Mouse (Mus musculus) cerebellum, adult 18-20 months (tissue): ENCODE data around the gene Cald1.
A peak's percentile ranks its signal among the peaks of the same experiment; 100 is the strongest.

ENCODE experiments used
- DNase-seq, 2 experiments: peaks; one replicate each; pipeline ENCODE4 v3.0.0; 2021

The Cald1 gene

DNA sequence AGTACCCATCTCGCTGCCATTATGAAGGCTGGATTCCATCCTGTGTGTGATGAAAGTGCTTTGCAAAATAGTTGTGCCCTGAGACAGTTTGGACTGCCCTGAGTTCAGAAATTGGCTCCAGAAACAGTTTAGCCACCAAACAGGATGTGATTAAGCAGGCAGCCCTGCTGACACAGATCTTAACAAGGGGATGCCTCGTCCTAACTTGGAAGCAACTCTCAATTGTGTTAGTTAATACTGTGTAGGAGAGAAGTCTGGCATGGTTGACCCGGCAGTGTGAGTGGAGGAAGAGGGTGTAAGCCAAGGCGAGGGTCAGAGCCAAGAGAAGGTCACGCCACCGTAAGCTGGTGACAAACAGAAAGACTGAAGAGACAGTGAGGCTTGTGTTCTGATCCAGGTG lies 123.4 kb downstream of the Cald1 start:
- DNase-seq: no peak

DNA sequence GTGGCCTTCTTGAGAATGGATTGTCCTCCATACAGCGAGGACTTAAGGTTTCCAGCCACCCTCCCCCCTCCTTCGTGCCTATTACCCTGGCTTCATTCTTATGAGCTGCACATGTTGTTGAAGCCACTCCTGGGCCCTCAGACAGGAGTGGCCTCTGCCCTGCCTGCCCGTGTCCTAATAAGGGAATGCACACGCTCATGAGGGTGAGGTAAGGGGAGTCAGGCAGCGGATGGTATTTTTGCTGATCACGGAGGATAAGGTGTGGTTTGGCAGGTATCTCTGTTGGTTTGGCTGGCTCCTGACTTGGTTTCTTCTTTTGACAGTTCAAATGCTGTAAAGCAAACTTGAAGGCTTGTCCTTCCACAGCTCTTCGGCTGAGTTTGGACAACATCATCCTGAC lies 124.4 kb downstream of the Cald1 start:
- no peak for DNase-seq

DNA sequence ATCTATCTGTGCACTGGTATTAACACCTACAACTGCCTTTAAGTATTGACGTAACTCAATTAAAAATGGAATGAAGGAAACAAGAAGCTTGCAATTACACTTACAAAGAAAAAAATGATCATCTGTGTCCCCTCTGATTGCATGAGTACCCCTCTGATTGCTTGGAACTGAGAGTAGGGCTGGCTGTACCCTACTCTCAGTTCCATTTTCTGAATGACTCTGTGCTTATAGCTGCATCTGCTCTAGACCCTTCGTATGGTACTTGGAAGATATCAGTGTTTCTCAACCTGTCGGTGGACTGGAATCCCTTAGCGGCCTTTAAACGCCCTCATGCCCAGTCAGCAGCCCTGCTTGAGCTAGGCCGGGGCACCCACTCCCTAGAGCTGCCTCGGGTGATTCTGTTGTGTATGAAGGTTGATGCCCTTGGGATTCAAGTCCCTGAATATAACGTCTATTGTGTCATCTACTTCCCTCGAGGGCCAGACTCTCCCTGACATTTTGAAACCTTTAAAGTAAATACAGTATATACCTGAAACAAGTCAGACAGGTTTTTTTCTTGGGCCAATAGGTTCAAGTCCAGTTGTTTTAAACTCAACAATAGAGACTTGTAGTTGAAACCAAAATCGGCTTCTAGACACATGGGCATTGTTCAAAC lies 125.1 kb downstream of the Cald1 start:
- no peak for DNase-seq

DNA sequence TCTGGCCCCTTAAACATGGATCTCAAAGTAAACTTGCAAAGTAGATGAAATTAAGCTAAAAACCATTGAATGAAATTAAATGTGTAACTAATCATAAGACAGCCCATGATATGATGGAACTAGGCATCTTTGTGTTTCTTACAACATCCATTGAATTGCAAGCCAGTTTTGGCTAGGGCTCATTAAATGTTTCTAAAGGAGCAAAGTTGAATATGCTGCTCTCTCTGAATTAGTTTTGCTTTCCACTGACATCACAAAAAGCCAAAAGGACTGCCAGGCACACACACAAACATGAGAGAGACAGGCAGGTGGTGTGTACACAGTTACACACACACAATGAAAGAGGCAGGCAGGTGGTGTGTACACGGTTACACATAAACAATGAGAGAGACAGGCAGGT lies 127.4 kb downstream of the Cald1 start:
- no peak for DNase-seq

DNA sequence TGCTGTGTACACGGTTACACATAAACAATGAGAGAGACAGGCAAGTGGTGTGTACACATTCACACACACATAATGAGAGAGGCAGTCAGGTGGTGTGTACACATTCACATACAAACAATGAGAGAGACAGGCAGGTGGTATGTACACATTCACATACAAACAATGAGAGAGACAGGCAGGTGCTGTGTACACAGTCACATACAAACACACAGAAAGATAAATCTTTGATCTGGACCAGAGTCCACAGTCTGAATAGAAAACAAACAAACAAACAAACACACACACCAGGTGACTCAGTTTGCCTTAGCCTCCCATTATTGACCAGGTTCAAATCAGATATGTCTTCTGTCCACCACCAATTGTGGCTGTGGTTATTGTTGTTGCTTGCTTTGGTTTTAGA lies 127.8 kb downstream of the Cald1 start:
- DNase-seq: no peak

DNA sequence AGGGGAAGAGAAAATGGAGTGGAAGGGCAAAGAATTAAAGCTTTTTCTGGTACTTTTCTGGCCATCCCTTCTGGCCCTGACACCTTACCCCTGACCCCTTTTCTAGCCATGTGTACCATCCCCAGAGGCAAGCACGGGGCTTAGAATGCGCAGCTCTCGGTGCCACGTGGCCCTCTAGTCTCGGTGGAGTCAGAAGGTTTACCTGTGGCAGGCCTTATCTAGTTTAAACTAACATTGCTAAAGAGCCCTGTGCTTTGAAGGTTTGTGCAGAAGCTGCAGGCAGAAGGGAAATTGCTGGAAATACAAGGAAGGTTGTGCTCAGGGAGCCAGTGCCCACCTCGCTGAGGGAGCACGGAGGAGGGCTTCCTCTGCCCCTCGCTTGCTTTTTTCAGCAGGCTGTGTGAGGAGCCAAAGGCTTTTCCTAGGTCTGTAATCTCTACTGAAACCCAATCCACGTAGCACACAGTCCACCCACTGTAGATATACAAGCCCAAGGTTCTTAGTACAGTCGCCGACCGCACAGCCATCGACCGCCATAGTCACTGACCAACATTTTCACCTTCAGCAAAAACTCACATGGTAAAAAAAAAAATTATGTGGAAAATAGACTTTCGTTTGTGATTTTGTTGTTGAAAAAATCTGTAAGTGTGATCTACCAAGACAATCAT lies 129.2 kb downstream of the Cald1 start:
- DNase-seq: no peak

DNA sequence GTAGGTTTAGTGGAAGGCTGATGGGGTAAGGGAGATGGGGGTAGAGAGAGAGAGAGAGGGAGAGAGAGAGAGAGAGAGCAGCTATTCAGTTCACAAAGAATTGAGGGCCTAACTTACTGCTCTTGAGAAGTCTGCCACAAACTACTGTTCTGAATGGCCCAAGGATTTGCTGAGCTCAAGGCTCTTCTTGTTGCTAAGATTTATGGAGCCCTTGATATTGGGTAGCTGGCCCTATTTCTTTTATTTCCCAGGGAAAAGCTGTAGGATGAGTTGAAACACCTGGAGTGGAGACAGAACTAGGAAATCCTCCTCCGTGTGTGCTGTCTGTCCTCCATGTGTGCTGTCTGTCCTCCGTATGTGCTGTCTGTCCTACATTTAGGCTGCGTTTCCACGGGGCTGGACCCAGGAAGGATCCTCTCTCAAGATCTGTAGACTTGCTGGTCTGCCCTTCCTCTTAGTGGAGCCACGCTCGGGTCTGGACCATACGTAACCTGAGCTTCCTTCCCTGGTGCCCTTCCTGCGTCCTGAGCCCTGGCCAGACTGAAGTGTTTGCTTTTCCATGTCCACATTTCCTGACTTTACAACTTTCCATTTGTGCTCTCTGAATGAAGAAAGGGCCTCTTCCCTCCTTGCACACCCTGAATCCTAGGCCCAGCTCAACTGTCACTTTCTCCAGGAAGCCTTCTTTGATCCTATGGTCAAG lies 131.3 kb downstream of the Cald1 start:
- DNase-seq: no peak

DNA sequence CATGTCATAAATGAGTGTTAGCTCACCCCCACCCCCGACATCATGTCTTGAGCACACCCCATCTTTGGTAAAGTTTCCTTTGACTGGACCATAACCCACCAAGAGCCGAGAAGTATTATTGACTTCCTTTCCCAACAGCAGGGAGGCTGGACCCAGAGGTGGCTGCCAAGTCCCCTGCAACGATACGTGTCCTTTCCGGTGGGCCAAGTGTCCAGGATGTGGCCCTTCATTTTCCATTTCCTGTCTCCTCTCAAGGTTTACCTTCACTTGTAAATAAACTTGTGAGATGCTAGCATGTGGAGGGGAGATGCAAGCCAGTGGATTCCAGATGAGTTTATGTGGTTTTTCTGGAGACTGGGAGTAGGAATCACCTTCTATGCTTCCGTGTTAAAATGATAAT lies 132.7 kb downstream of the Cald1 start:
- no peak for DNase-seq

DNA sequence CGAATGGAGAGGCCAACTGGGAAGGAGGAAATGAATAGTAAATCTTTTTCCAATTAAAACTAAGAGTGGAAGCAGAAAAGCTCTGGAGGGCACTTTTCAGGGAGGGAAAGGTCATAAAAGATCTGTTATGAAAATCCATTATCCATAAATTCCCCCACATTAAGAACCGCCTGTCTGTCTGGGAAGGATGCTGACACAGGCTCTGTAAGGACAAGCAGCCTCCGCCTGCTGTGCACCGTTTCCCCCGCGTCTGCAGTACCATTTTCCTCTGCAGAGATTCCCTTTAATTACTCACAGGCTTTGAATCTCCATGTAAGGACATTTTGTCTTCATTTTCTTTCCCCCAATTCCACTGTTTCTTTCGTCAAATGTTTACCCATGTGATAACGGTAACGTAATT lies 133.2 kb downstream of the Cald1 start:
- DNase-seq: no peak

DNA sequence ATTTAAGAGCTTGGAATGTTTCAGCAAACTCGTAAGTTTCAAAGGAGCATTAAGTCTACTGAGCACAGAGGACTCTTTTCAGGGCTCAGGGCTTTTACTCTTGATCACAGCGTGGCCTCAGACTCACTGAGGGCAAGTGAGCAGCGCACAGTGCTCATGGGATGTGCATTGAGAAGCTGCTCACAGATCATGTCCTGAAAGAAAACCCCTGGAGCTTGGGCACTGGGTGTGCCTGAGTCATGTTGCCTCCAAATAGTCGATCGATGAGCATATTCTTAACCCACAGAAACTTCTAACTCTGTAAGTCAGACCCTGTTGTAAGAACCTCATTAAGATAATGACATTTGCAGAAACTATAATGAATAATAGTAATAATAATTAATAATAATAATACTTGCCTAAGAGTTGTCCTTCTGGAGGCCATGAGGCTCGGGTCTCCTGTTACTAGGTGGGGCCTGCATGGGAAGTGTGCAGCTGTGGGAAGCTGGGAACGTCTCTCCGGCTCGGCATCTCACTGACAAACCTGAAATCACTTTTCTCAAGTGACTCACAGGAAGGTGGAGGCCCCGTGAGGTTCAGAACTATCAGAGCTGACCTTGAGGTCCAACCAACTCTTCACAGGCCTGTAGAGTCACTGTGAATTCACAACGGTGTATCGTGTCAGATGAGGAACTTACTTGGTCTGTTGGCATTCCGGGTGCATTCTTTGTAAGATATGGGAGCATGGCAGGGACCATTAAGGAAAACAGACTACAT lies 136.8 kb downstream of the Cald1 start:
- no peak for DNase-seq

DNA sequence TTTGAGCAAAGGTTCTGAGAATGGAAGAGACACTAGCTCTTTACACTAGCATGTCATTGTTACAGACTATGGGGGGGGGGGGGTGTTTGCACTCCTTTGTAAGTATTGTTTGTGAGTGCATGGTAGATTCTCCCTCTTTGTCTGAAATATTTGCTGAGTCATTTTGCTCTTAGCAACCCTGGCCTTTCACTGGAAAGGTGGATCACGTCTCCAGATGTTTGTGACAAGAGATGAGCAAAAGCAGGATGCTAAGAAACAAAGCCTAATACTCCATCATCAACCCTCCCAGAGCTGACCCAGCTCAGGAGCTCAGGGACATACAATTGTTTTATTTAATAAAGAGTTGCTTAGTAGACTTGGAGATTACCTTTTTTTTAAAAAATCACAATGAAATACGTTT lies 138.6 kb downstream of the Cald1 start:
- no peak for DNase-seq

DNA sequence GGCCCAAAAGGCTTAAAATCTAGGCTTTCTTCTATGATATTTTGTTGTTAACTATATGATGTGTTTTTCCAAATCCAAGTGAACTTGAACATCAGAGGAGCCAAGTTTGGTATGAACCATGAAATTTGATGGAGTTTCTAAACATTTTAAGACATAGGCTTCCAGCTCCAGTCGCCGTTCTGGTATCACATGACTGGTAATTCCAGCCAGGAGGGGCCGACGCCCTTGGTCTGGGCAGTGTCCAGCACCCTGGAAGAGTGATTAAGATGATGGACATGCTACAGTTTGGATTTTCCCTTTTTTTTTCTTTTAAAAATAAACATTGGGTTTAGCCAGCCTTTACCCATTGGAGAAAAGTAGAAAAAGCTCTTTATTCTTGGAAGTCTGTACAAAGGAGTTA lies 145.6 kb downstream of the Cald1 start:
- DNase-seq: no peak

DNA sequence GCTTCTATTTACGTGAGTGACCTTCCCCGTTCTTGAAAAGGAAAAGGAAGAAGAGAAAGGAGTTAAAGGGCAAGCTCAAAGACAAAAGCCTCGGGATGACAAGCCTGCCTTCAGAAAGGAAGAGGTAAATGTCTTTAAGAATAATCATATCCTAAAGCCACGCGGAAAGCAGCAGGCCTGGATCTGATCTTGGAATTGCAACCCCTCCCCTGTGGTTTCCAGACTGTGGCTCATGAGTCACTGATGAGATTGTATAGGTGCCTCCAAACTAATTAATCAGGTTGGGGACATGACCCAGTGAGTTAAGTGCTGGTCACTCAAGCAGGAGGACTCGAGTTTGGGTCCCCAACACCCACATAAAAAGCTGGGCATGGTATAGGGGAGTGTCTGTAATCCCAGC lies 149.5 kb downstream of the Cald1 start:
- no peak for DNase-seq

DNA sequence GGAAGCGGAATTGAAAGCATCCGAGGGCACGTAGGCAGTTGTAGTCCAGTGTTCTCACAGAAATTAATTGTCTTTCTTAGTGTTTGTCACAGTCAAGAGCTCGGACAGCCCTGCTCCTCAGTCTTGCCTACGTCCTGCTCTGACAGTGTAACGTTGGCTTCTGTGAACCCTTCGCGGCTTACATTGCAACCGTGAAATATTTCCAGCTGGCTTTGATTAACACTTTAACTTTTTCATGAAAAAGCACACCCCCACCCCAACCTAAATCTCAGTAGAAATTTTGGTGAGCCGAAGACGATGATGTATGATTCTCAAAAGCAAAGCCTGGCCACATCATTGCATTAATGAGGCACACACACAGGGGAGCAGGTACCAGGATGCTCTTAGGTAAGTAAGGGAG lies 150.3 kb downstream of the Cald1 start:
- DNase-seq: no peak

DNA sequence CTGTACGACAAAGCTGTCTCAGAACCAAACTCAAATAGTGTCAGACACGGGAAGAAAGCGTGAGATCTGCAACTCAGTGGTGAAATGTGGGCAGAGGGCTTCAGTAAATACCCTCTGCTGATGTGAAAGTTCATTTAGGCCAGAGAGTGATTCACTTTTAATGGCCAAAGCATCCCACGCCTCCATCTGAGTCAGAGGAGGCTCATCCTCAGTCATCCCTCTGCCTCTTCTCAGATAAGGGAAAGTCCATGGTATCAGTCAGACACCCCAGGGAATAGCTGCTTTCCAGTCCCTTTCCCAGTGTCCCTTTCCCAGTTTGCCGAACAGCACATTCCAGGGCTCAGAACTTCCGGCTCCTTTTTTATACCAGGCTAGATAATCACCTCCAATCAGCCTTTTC lies 151.2 kb downstream of the Cald1 start:
- DNase-seq: no peak

DNA sequence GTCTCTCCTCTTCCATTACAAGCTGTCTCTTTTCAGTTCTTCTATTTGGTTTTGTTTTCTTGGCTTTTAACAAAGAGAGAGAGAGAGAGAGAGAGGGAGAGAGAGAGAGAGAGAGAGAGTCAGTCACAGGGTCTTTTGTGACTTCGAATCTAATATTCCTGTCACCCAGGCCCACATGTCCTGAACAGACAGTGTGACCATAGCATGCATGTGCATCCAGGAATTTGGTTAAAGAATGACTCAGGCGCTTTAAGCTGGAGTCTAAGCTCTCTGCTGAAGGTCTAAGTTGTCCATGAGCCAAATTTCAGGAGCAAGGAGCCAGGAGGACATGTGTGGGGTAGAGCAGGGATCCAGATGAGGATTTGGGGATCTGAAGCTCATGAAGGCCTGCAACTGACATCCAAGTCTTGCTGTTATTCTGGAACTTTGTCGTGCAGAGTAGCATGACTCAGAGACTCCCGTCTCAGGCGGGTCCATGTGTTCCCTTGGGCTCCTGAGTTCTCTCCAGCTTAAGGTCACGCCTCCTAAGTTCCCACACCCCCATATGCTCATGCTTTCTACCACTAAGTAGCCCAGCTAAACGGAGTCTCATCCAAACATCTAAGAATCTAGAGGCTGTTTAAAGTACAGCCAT lies 152.3 kb downstream of the Cald1 start:
- no peak for DNase-seq

DNA sequence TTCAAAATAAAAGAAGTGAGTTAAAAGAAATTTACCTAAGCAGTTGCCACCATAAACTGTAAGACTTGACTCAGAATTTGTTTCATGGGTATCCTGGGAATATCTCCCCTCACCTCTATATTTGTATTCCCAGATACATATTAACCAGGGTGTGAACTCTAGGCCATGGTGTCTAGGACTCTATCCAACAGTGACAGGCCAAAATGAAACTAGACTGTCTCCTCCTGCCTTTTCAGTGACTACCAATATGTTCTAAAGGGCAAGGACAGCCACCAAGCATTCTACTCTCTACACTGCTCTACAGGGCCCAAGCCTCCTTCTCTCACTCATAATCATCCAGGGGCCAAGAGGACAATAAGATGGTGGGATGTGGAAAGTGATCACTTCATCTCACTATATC lies 153.3 kb downstream of the Cald1 start:
- no peak for DNase-seq

DNA sequence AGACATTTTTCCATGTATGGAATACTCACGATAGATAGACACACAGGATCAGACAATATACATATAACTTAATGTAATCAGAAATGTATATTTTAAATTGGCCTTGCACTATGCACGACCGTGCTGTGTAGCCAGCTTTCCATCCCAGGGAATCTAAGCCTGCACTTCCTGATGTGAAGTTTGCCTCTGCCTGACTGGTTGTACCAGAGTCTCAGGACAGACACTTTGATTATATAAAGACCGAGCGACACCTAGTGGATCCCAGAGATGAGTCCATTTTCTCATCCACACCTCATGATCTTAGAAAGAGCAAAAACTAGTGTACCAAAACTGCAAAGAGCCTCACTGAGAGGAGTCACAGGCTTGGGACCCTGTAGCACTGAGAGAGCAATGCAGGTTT lies 156.1 kb downstream of the Cald1 start:
- DNase-seq: peak; percentile 57

DNA sequence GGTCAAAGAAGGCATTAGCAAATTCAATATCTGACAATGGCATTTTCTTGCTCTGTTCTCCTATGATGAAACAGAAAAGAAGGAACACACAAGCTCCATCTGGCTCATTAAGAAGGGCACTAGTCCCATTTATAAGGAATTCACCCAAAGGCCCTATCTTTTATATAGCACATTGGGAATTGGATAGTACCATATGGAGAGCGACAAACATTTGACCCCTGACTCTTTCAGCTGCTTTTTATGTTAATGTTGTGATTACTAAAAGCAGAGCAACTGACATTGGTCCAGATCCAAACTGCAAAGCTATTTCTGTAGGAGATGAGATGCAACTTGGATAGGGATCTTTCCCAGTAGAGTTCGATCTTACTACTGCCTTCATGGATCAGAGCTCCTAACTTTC lies 160.0 kb downstream of the Cald1 start:
- DNase-seq: no peak

DNA sequence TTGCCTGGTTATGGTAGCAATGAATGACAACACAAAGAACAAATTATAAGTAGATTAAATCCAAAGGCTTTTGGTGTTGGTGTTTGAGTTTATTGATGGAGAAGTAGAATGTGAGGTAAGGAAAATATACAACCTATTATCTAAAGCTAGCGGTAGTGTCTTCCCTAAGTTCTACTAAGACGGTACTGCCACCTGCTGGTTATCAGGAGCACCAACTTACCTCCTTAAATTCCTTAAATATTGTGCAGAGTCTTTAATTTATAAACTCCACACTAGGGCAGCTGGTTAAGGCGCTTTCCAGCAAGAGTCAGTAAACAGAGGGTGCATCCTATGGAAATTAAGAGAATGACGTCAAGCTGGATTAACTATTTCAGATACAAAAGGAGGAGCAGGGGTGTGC lies 161.7 kb downstream of the Cald1 start:
- peak; percentile 42 to 50 for DNase-seq

DNA sequence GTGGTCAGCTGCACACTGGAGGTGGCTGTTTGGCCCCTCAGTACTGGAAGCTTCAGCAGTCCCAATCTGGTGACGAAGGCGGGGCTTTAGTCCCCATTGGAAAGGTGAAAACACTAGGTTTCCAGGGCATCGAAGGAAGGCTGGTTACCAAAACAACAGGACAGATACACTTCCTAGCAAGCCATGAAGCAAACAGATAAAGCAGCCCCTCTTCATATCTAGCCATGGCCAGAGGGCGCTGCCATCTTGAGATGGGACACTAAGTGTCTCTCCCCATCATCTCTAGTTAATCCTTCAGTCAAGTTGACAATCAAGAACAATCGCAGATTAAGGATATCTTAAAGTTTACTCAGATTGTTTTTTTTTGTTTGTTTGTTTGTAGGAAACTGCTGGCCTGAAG lies 167.4 kb downstream of the Cald1 start:
- DNase-seq: no peak

DNA sequence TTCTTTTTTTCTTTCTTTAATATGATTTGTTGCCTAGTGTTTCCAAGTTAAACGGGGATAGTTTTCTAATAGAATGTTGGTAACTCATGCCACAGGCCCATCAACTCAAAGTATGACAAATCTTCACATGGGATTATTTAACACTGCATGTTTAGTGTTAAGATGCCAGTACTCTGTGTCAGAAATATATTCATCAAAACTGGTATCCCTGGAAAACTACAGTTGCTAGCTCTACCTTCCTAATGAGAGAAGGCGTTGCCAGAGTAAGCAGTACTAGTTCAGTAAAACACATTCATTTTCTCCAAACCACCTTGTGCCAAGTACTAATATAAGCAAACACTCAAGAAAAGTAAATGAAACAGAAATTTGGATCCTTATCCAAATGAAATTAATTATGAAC lies 171.7 kb downstream of the Cald1 start:
- DNase-seq: no peak

DNA sequence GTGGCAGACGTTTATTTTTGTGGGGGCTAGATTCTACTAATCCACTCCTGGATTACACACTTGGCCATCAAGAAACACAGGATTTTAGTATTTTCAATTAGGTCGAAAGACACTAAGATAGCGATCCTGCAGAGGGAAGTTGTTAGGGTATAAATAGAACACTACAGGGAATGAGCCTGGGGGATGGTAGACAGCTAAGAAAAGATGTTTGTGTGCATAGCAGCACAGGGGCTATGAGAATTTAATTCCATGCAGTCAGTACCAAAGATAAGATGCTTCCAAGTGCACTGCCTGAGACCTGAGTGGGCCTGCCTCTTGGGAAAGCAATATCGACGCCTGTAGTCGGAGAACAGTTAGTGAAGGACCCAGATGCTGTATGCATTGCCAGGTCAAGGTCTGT lies 172.2 kb downstream of the Cald1 start:
- no peak for DNase-seq
